8 mouse cellular contexts compared by ENCODE assay signal in the genomic region with DNA sequence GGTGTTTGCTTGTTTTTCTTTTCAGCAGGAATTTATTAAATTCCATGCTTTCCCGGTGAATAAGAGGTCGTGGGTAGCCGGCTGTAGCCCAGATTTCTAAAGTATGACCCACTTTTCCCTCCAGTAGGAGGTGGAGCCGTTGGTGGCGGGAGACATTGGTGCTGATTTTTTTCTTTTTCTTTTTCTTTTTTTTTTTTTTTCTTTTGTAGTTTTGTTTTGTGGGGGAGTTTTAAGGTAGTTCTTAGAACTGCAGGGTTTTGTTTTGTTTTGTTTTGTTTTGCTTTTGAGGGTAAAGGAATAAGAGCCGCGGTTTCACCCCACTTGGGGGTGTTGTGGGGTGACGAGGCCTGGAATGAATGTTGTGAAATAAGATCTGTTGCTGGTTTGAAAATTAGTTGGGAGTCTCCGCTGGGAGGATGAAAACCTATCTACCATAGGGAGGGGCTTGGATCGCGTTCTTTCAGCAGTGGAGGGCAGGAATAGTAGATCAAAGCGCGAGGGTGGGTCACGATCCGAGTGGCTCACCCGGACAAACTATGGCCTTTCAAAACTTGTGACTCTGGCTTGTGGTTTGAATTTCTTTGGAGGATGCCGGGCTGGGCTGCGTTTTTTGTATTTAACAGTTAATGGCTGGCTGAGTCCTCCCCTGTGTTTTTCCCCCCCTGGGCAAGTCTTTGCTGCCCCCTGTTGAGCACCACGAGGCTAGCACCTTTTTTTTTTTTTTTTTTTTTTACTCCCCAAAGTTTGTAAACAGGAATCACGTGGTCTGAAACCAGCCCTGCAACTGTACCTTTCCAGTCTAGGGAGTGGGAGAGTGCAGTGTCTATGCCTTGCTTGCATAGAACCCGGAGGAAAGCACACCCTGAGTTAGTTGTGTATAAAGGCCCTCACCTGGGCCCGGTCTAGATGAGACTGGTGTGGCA. TPM values are rescaled to one million over a fixed set of nuclear protein-coding genes. Genes with fewer than 3 reads are reported as not detected.
DNase-seq lines count a peak whose midpoint lies in the region; ATAC-seq lines count a peak whose summit lies in the region.

No protein-coding gene starts in this region.

- peak overlapping the region; percentile 95 for H3K4me2 ChIP-seq in forebrain, embryonic 11.5 days (ENCODE audit: low read depth, low read length, severe bottlenecking)
- peak overlapping the region; percentile 93 for H3K4me2 ChIP-seq in lung, embryonic 16.5 days (ENCODE audit: low read depth, low read length)

- ATAC-seq in forebrain, embryonic 11.5 days (replicated peaks; ENCODE audit: low FRiP score) = no peak
- 0 out of 2 replicates have a peak, but pooled peaks have one; percentile 0 for ATAC-seq in lung, embryonic 16.5 days (ENCODE audit: low read depth)

- peak overlapping the region; percentile 57; the same call in 1 of the 2 replicates for H3K27ac ChIP-seq in forebrain, embryonic 11.5 days (ENCODE audit: low read depth, low read length)
- H3K27ac ChIP-seq in lung, embryonic 16.5 days (ENCODE audit: low read length) = peak overlapping the region; percentile 72

- WGBS in forebrain, embryonic 11.5 days = 1% methylated on average over 22 of the region's 22 CpGs
- WGBS in lung, embryonic 16.5 days = 1% methylated on average over 22 of the region's 22 CpGs

- peak overlapping the region; percentile 73 for H3K4me3 ChIP-seq in forebrain, embryonic 11.5 days (ENCODE audit: low read depth, low read length)
- peak overlapping the region; percentile 78 for H3K4me3 ChIP-seq in lung, embryonic 16.5 days (ENCODE audit: low read length)

- H3K36me3 ChIP-seq in forebrain, embryonic 11.5 days (ENCODE audit: control insufficient read depth, insufficient read depth, low read length) = peaks cover 5% of the 10 kb centered on the region; the same call in 1 of the 2 replicates
- H3K36me3 ChIP-seq in lung, embryonic 16.5 days (ENCODE audit: control insufficient read depth, insufficient read depth, low read length) = peaks cover 2% of the 10 kb centered on the region; the same call in 1 of the 2 replicates

- peak; percentile 88 for DNase-seq in ES-CJ7 (ENCODE audit: low read depth, low spot score)
- DNase-seq in c-Kit-negative CD71-positive TER-119-positive erythroid progenitor cells, embryonic 14.5 days (ENCODE audit: low read depth, low spot score) = peak; percentile 78
- DNase-seq in forebrain, embryonic 11.5 days (ENCODE audit: low spot score) = peak; percentile 77
- peak; percentile 69 to 85 for DNase-seq in heart, postnatal 36 days
- peak; percentile 19 to 52 for DNase-seq in layer of hippocampus, adult 18-20 months (ENCODE audit: low spot score in 2 of 2)
- DNase-seq in ovary, adult 18-20 months (ENCODE audit: low spot score) = peak; percentile 62
- DNase-seq in thymus, postnatal 14 days = peak; percentile 78

- H3K27me3 ChIP-seq in forebrain, embryonic 11.5 days (ENCODE audit: control insufficient read depth, insufficient read depth, low read length) = no peaks in the 10 kb centered on the region; the same call in 1 of the 2 replicates
- H3K27me3 ChIP-seq in lung, embryonic 16.5 days (ENCODE audit: control insufficient read depth, insufficient read depth, low read depth, low read length) = no peaks in the 10 kb centered on the region

- peaks cover 10% of the 10 kb centered on the region for H3K4me1 ChIP-seq in forebrain, embryonic 11.5 days (replicated peaks; ENCODE audit: control insufficient read depth, insufficient read depth, low read length)
- H3K4me1 ChIP-seq in lung, embryonic 16.5 days (replicated peaks; ENCODE audit: control insufficient read depth, insufficient read depth, low read length) = peaks cover 18% of the 10 kb centered on the region

- H3K9ac ChIP-seq in forebrain, embryonic 11.5 days (ENCODE audit: low read length) = peak overlapping the region; percentile 90
- peak overlapping the region; percentile 85 for H3K9ac ChIP-seq in lung, embryonic 16.5 days (ENCODE audit: low read length)

- H3K9me3 ChIP-seq in forebrain, embryonic 11.5 days (ENCODE audit: control insufficient read depth, low read length) = no peaks in the 10 kb centered on the region
- H3K9me3 ChIP-seq in lung, embryonic 16.5 days (ENCODE audit: control insufficient read depth, low read length) = no peaks in the 10 kb centered on the region

- intact Hi-C loops in heart, postnatal 36 days (cut with DNase I) = loop anchor here (1.0 to 5.0 kb wide), 4 partner anchors 22 to 225 kb away; a partner anchor contains a TSS

RNA-seq across cellular contexts. Expression of a gene that starts 2.0 kb away (rescaled TPM):
- polyA plus RNA-seq in forebrain, embryonic 11.5 days (2014; fragmentation: Nextera tagmentation; extraction: Ambion mirVana) = 21.1 and 22.5 TPM in 2 replicates
- total RNA-seq in heart, postnatal 36 days (2021) = 10 to 100 TPM; 22.3 to 36.3 TPM
- 1 to 10 TPM; 4.2 to 4.5 TPM for total RNA-seq in layer of hippocampus, adult 18-20 months (2021)
- 15.6 and 16.6 TPM in 2 replicates for polyA plus RNA-seq in lung, embryonic 16.5 days (2015; fragmentation: Nextera tagmentation; extraction: Ambion mirVana)

RNA-seq across cellular contexts. Expression of a gene that starts 56.9 kb away (rescaled TPM):
- polyA plus RNA-seq in forebrain, embryonic 11.5 days (2014; fragmentation: Nextera tagmentation; extraction: Ambion mirVana) = not detected in 2 replicates
- total RNA-seq in heart, postnatal 36 days (2021) = not detected
- not detected for total RNA-seq in layer of hippocampus, adult 18-20 months (2021)
- polyA plus RNA-seq in lung, embryonic 16.5 days (2015; fragmentation: Nextera tagmentation; extraction: Ambion mirVana) = not detected in 2 replicates

RNA-seq across cellular contexts. Expression of a gene that starts 57.1 kb away (rescaled TPM):
- 20.9 and 21.9 TPM in 2 replicates for polyA plus RNA-seq in forebrain, embryonic 11.5 days (2014; fragmentation: Nextera tagmentation; extraction: Ambion mirVana)
- 10 to 100 TPM; 11.9 to 12.5 TPM for total RNA-seq in heart, postnatal 36 days (2021)
- 10 to 100 TPM; 37.8 to 41.4 TPM for total RNA-seq in layer of hippocampus, adult 18-20 months (2021)
- polyA plus RNA-seq in lung, embryonic 16.5 days (2015; fragmentation: Nextera tagmentation; extraction: Ambion mirVana) = 12.6 and 14.9 TPM in 2 replicates

RNA-seq across cellular contexts. Expression of a gene that starts 59.7 kb away (rescaled TPM):
- 0.55 and 0.71 TPM in 2 replicates for polyA plus RNA-seq in forebrain, embryonic 11.5 days (2014; fragmentation: Nextera tagmentation; extraction: Ambion mirVana)
- not detected for total RNA-seq in heart, postnatal 36 days (2021)
- not detected for total RNA-seq in layer of hippocampus, adult 18-20 months (2021)
- polyA plus RNA-seq in lung, embryonic 16.5 days (2015; fragmentation: Nextera tagmentation; extraction: Ambion mirVana) = 0.85 and 1.1 TPM in 2 replicates

Comparison
In these comparisons a context has a peak if more than half of its experiments do, and no peak if none do; other contexts are left out.
1. DNase-seq: peak in every context shown above with its lines; median percentile 88 in ES-CJ7; 78 in c-Kit-negative CD71-positive TER-119-positive erythroid progenitor cells, embryonic 14.5 days; 78 in thymus, postnatal 14 days; 77 in forebrain, embryonic 11.5 days; 77 in heart, postnatal 36 days; 62 in ovary, adult 18-20 months; 36 in layer of hippocampus, adult 18-20 months.
2. RNA of a gene that starts 2.0 kb away (total RNA-seq): 22.3 to 36.3 TPM in heart, postnatal 36 days; 4.2 to 4.5 TPM in layer of hippocampus, adult 18-20 months; every median in the first group is over 4 times any median in the second.